Mouse (Mus musculus): ENCODE results near the gene Slc38a7.

- TF ChIP-seq POLR2A (IDR thresholded peaks at IDR 0.05; ENCODE audit: borderline replicate concordance, extremely low read depth, low read depth, low read length) = no peak
- TF ChIP-seq CTCF (IDR thresholded peaks at IDR 0.05; ENCODE audit: insufficient read depth, low read length) = no peak
Measured at GRCm38 (mm10) chr8:95822699-95823098, 30.6 kb downstream of the Slc38a7 start.

All from lung, adult 2 months (tissue).